22 mouse cellular contexts compared by ENCODE assay signal in the genomic region with DNA sequence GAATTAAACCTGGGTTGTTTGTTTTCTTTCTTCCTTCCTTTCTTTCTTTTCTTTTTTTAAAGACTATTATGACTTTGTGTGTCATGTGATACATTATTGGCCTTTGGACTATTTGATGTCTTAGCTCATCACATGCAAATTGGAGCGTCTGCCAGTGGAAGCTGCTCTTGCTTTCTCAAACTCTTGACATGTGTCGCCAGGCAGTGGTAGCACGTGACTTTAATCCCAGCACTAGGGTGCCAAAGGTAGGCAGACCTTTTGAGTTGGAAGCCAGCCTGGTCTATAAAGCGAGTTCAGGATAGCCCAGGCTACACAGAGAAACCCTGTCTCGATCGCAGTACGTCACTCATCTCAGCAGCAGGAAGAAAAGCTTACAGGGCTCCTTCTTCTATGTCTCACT.
"Had no signal": no experiment of that assay in that cellular context is flagged by ENCODE, and none has a peak within 500 bp of the region (broad histone marks: within the 10 kb centered on the region; RNA-seq: fewer than 3 reads in every experiment).

No protein-coding gene starts in this region.

- H3K9me3 ChIP-seq: lung, embryonic 15.5 days; midbrain, embryonic 10.5 days; midbrain, embryonic 13.5 days; neural tube, embryonic 13.5 days; stomach, embryonic 15.5 days had no signal

- H3K4me1 ChIP-seq: lung, embryonic 15.5 days; megakaryocyte, embryonic 14.5 days; stomach, embryonic 15.5 days had no signal

- H3K9ac ChIP-seq: liver, embryonic 14.5 days; lung, embryonic 15.5 days; midbrain, embryonic 13.5 days; neural tube, embryonic 13.5 days; stomach, embryonic 15.5 days had no signal

- H3K4me2 ChIP-seq: liver, embryonic 11.5 days; lung, embryonic 15.5 days; midbrain, embryonic 13.5 days; neural tube, embryonic 13.5 days; stomach, embryonic 15.5 days had no signal

- H3K4me3 ChIP-seq: left cerebral cortex, adult 2 months; lung, embryonic 15.5 days; megakaryocyte, embryonic 14.5 days; midbrain, embryonic 10.5 days; midbrain, embryonic 13.5 days; myocyte; neural tube, embryonic 13.5 days; stomach, embryonic 15.5 days had no signal

- H3K27ac ChIP-seq: hindbrain, postnatal 0 days; left cerebral cortex, adult 2 months; liver, embryonic 14.5 days; lung, embryonic 15.5 days; midbrain, embryonic 13.5 days; neural tube, embryonic 13.5 days; stomach, embryonic 15.5 days had no signal

- DNase-seq: kidney, adult 18-20 months; layer of hippocampus, postnatal 36 days; lung, adult 18-20 months; lung, postnatal 10 days; lung, postnatal 36 days; retina, postnatal 1 day; right cerebral cortex, postnatal 25 days; spleen, adult 18-20 months; thymus, postnatal 25 days had no signal

- H3K27me3 ChIP-seq: lung, embryonic 15.5 days; megakaryocyte, embryonic 14.5 days; midbrain, embryonic 13.5 days; neural tube, embryonic 13.5 days; stomach, embryonic 15.5 days had no signal

- H3K36me3 ChIP-seq: lung, embryonic 15.5 days; stomach, embryonic 15.5 days had no signal

- ATAC-seq: hindbrain, postnatal 0 days; inflammation-experienced regulatory T-cells, adult 6 months; midbrain, embryonic 13.5 days; midbrain, embryonic 16.5 days had no signal
